Mouse (Mus musculus): ENCODE measurements around the gene Madd.
"Not testable (repeated sequence)": the region's sequence is repeated elsewhere in the genome, so short reads cannot be mapped to it uniquely, and the experiment has no call there.

DNA sequence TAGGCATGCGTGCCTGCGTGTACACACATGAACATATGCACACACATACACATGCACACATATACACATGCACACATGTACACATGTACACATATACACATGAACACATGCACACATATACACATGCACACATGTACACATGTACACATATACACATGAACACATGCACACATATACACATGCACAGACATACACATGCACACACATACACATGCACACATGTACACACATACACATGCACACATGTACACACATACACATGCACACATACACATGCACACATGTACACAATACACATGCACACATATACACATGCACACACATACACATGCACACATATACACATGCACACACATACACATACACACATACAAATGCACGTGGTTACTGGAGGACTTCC, 71.8 kb downstream of the Madd start:
- TF ChIP-seq CTCF (IDR thresholded peaks at IDR 0.05; ENCODE audit: control insufficient read depth, insufficient read depth, insufficient replicate concordance, low read depth, low read length); POLR2A (IDR thresholded peaks at IDR 0.05; ENCODE audit: control insufficient read depth, low read depth, low read length): not testable (repeated sequence)

All from testis, adult 2 months (tissue).